Mouse (Mus musculus) megakaryocyte, embryonic 14.5 days (primary cell): ENCODE measurements around the gene Kdelr1.

ENCODE experiments used
- FLI1 ChIP-seq: IDR thresholded peaks from 2 replicates; pipeline ENCODE4 v1.6.1; 2012; ENCODE audit warnings: low read length, inconsistent platforms, mixed read lengths
- GATA1 ChIP-seq: IDR thresholded peaks from 3 replicates; pipeline ENCODE4 v1.6.1; 2012; ENCODE audit warnings: mixed read lengths, low read length, inconsistent platforms, borderline replicate concordance

- TF ChIP-seq FLI1, result no peak
- TF ChIP-seq GATA1, result no peak
These were observed 38.6 kb upstream of the Kdelr1 start for GRCm38 (mm10) chr7:45833924-45834323.
